Mouse (Mus musculus): ENCODE measurements around the gene Myl9.

DNA sequence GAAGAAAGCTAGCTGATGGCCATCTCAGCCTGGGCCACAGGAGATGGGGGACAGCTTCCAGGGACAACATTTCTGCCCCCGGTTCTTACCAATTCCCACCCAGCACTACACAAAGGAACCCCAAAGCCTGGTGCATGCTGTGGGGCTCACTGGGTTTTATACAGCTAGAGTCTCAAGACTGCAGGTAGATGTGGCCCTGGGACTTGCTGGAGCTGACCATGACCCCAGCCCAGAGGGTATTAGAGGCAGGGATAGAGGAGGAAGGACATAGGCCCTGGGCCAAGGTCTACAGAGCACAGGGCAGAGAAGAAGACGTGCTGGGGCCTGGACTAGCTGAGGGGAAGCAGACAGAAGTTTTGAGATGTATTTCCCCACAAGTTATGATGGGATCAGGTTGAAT lies 1.7 kb downstream of the Myl9 start:
- TF ChIP-seq POLR2A (IDR thresholded peaks at IDR 0.05; ENCODE audit: low read depth, low read length) (no peak), CTCF (IDR thresholded peaks at IDR 0.05; ENCODE audit: extremely low read depth, insufficient read length, insufficient replicate concordance, low read depth, low read length) (no peak)

Data from small intestine, adult 2 months (tissue).